Mouse (Mus musculus): ENCODE data around the gene Hyal3.
A peak's percentile ranks its signal among the peaks of the same experiment; 100 is the strongest.

GRCm38 (mm10) chr9:107570016-107570415 lies 10.6 kb upstream of the Hyal3 start:
- no peak for TF ChIP-seq ZC3H11A (IDR thresholded peaks at IDR 0.05; ENCODE audit: low read depth, low read length)
- no peak; the same call in 1 of the 2 replicates for TF ChIP-seq SMC3 (IDR thresholded peaks at IDR 0.05; ENCODE audit: low read depth, low read length)
- TF ChIP-seq HCFC1 (IDR thresholded peaks at IDR 0.05; ENCODE audit: low read depth, low read length), result no peak
- peak; percentile 4; the same call in 1 of the 2 replicates for TF ChIP-seq MYC (IDR thresholded peaks at IDR 0.05; ENCODE audit: low read depth, low read length)
